Mouse (Mus musculus): Measurements from ENCODE around the gene Ube2z. TPM values are rescaled to one million over a fixed set of nuclear protein-coding genes. Genes with fewer than 3 reads are reported as not detected.
A peak's percentile ranks its signal among the peaks of the same experiment; 100 is the strongest.

Gene Ube2z
- total RNA-seq, 2 experiments from 2014 or later: 55.4 to 56.7 TPM

DNA sequence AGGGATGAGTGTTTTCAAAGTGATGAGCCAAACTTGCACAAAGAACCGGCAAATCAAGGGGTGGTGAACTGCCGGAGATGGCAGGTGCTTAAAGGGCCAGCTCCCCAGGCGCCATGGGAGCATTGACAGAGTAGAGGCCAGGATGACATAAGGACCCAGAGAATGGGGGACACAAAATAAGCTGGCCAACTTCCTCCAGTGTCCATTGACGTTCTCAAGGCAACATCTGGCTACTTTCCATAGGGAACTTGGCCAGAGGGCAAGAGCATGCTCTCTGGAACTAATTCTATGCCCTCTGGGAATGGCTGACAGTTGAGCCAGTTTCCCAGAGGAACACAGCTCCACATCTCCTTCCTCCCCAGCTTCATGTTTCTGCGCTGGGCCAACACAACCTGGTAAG, 3.0 kb upstream of the Ube2z start:
- intact Hi-C loops (cut with DNase I): no loop called here
- no peak for DNase-seq (ENCODE audit: low spot score in 2 of 2)

GRCm38 (mm10) chr11:96064521-96065214, 520 bp downstream of the Ube2z start:
- DNase-seq (ENCODE audit: low spot score in 2 of 2): no peak

GRCm38 (mm10) chr11:96058309-96058708, 6.9 kb downstream of the Ube2z start:
- intact Hi-C loops (cut with DNase I): no loop called here
- no peak for DNase-seq (ENCODE audit: low spot score in 2 of 2)

More at GRCm38 (mm10) chr11:96064521-96065214, 520 bp downstream of the Ube2z start:
- intact Hi-C loops (cut with DNase I): loop anchor here (1.0 kb wide), 1 partner anchor 11 kb away; the partner anchor contains the start of gene Atp5g1

DNA sequence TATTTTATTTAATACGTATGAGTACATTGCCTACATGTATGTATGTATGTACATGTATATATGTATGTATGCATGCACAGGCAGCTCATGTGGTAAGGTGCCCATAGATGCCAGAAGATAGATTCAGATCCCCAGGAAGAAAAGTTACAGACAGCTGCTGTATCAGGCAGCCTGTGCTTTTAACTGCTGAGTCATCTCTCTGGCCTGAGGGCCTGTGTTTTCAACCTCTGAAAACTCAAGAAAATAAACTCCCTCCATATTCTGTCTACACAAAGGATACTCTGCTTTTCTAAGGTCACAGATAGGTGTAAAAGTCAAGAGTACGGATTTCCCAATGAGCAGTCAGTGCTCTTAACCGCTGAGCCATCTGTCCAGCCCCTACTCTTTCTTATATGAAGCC, 14.3 kb downstream of the Ube2z start:
- DNase-seq (ENCODE audit: low spot score in 2 of 2): no peak
- intact Hi-C loops (cut with DNase I): no loop called here

DNA sequence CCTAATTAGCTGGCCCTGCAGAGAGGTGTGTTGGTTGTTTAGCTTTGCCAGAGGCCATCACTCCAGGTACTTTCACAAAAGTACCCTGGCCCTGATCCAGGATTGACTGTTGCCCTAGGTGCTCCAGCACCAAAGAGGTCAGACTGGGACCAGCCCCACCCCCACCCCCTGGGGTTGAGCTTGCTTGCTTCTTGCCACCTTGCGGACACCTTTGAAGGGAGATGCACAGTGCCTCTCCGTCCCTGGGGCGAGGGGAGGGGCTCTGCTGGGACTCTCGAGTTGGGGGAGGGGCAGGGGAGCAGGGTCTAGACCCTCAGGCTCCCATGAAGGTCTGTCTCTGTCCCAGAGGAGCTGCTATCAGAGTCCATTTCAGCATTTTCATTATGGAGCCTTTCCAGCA, 15.2 kb downstream of the Ube2z start:
- intact Hi-C loops (cut with DNase I): no loop called here
- DNase-seq (ENCODE audit: low spot score in 2 of 2): no peak

DNA sequence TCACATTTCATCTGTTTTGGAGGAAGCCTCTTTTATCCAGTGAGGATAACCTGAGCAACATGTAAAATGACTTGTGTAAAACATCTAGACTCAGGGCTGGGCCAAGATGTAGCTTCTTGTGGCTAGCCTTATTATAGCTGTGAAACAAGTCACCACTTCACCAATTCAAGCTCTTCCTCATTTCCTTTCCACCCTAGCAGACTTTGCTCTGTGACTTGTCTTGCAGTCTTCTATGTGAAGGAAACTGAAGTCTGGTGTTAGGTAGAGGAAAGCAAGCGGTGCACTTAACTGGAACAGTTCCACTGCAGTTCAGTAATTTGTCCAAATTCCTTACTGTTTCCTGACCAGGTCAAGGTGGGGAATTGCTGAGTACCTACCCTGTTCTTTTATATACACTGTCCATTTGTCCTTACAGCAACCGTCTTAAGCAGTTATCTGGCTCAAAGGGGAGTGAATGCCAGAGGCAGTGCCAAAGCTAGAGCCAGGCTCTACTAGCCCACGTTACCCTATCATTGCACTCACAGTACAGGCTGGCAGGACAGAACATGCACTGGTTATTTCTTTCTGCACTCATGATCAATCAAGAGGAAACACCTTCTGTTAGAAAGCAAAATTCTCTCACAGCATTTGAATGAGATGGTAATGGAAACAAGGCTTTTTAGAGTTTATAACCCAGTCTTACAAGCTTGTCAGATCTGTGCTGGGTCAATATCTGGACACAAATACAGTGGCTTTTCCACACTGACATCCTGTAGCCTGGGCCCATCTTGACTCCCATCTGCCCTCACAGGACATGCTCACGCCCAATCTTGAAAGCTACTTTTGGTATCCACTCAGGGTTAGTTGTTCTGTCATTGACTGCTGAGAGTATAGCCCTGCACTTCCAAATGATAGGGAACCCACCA, 17.5 kb downstream of the Ube2z start:
- intact Hi-C loops (cut with DNase I): no loop called here
- no peak for DNase-seq (ENCODE audit: low spot score in 2 of 2)

- intact Hi-C loops (cut with DNase I): no loop called here
- no peak for DNase-seq (ENCODE audit: low spot score in 2 of 2)
These were observed 18.4 kb downstream of the Ube2z start for GRCm38 (mm10) chr11:96046793-96047192.

- no peak for DNase-seq (ENCODE audit: low spot score in 2 of 2)
- intact Hi-C loops (cut with DNase I): no loop called here
These were observed 19.2 kb downstream of the Ube2z start for GRCm38 (mm10) chr11:96046028-96046427.

- intact Hi-C loops (cut with DNase I): no loop called here
These were observed 20.2 kb downstream of the Ube2z start for GRCm38 (mm10) chr11:96044803-96045567.

GRCm38 (mm10) chr11:96038560-96038959, 26.6 kb downstream of the Ube2z start:
- intact Hi-C loops (cut with DNase I): no loop called here
- no peak for DNase-seq (ENCODE audit: low spot score in 2 of 2)

More at GRCm38 (mm10) chr11:96044803-96045567, 20.2 kb downstream of the Ube2z start:
- no peak for DNase-seq (ENCODE audit: low spot score in 2 of 2)

- intact Hi-C loops (cut with DNase I): no loop called here
- no peak for DNase-seq (ENCODE audit: low spot score in 2 of 2)
These were observed 27.7 kb downstream of the Ube2z start for GRCm38 (mm10) chr11:96037499-96037898.

DNA sequence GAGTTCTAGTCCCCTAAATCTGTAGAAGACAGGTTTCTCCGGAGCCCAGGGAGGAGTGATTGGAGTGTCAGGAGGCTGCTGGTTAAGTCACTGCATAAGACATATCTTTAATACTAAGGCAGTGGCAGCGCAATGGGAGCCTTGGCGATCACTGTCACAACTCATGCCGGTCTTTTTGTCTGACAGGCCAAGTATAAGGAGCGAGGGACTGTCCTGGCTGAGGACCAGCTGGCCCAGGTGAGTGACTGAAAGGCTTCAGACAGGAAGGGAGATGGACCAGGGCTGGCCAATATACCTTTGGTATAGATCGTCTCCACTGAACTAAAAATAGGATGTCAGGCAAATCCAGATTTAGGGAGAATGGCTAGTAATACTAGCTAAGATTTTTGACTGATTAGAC, 30.1 kb downstream of the Ube2z start:
- no peak for DNase-seq (ENCODE audit: low spot score in 2 of 2)
- intact Hi-C loops (cut with DNase I): no loop called here

GRCm38 (mm10) chr11:96034596-96035052, 30.6 kb downstream of the Ube2z start, which contains the start of gene Snf8:
Snf8 (plus strand) TSS chr11:96034885.
- intact Hi-C loops (cut with DNase I): loop anchor here (5.0 kb wide), 3 partner anchors 43 to 207 kb away; partner anchors contain the start of gene Atp5g1
- DNase-seq (ENCODE audit: low spot score in 2 of 2): peak; percentile 96

GRCm38 (mm10) chr11:96034116-96034515, 31.1 kb downstream of the Ube2z start:
- intact Hi-C loops (cut with DNase I): loop anchor here (5.0 kb wide), 3 partner anchors 43 to 207 kb away; partner anchors contain the start of gene Atp5g1
- no peak for DNase-seq (ENCODE audit: low spot score in 2 of 2)

- no peak for DNase-seq (ENCODE audit: low spot score in 2 of 2)
- intact Hi-C loops (cut with DNase I): loop anchor here (5.0 kb wide), 3 partner anchors 44 to 206 kb away; partner anchors contain the start of gene Atp5g1
These were observed 31.9 kb downstream of the Ube2z start for GRCm38 (mm10) chr11:96033264-96033663.

- DNase-seq (ENCODE audit: low spot score in 2 of 2): no peak
- intact Hi-C loops (cut with DNase I): loop anchor here (5.0 kb wide), 3 partner anchors 46 to 204 kb away; partner anchors contain the start of gene Atp5g1
These were observed 33.5 kb downstream of the Ube2z start for GRCm38 (mm10) chr11:96031701-96032100.

GRCm38 (mm10) chr11:96030571-96030970, 34.6 kb downstream of the Ube2z start:
- intact Hi-C loops (cut with DNase I): loop anchor here (5.0 kb wide), 3 partner anchors 47 to 203 kb away; partner anchors contain the start of gene Atp5g1
- DNase-seq (ENCODE audit: low spot score in 2 of 2): no peak

DNA sequence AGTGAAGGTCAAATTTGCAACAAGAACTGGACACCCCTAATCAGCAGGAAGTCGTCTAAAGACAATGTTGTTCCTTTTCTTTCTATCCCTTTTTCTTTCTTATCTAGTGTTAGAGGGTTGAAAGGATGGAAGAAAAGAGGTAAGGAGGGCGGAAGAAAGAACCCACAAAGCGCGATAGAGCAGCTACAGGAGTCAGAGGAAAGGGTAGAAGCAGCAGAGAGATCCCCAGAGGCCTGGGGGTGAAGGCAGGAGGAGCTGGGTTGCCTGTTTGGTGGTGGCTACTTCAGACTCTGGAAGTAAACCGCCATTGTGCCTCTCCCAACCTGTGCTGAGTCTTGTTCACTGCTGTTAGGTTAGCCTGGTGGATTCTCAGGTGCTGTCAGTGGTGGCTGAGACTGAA, 37.1 kb downstream of the Ube2z start:
- intact Hi-C loops (cut with DNase I): no loop called here
- no peak for DNase-seq (ENCODE audit: low spot score in 2 of 2)

- DNase-seq (ENCODE audit: low spot score in 2 of 2): no peak
- intact Hi-C loops (cut with DNase I): no loop called here
These were observed 44.6 kb downstream of the Ube2z start for GRCm38 (mm10) chr11:96020622-96021021.
